Mouse (Mus musculus) ZHBTc4 (cell line): Measurements from ENCODE around the gene Txndc5.

Experiments
- DNase-seq: peaks from one replicate; pipeline ENCODE4 v3.0.0-alpha.2; 2011; ENCODE audit warnings: low read depth, low spot score

The Txndc5 gene

GRCm38 (mm10) chr13:38528687-38529294 lies at the start of gene Txndc5:
Gene Txndc5, minus strand, starts transcription at chr13:38528824.
- no peak for DNase-seq

GRCm38 (mm10) chr13:38574668-38575067 lies 46.0 kb upstream of the Txndc5 start:
- no peak for DNase-seq

DNA sequence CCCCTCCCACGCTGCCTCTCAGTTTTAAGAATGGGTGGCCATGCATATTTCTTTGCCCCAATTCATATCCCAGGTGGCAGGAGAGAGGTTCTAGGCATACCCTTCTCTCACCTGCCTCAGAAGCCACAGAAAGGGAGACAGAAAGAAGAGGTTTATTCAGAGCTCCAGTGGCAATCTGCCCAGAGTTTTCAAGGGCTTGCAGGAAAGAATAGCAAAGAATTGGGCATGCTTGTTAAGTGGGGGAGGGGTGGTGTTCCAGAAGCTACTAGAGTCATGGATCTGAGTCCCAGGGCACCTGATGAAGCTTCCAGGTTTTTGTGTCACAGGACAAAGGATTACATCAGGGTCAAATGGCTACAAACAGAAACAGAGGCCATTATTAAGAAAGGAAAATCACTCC lies 44.7 kb upstream of the Txndc5 start:
- no peak for DNase-seq

- no peak for DNase-seq
Measured at GRCm38 (mm10) chr13:38565245-38565644, 36.6 kb upstream of the Txndc5 start.

GRCm38 (mm10) chr13:38554611-38555010 lies 26.0 kb upstream of the Txndc5 start:
- no peak for DNase-seq

DNA sequence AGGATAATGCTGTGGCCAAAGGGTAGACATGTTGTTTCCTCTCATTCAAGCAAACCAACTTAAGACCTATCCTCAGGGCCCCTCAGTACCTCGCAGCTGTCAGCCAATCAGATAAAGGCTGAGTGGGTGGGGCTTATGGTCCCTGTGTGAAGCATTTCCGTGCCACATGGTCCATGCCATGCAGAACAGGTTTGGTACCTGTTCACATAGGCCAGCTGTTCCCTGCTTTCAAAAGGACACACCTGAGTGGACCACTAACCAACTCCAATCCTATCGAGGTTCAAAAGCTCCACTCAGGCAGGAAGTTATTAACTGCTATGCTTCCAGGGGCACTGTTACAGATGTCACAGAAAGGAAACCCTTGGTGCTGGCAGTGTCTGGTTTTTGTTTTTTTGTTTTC lies 25.6 kb upstream of the Txndc5 start:
- no peak for DNase-seq

- peak; percentile 57 for DNase-seq
Measured at GRCm38 (mm10) chr13:38548681-38549080, 20.1 kb upstream of the Txndc5 start.

DNA sequence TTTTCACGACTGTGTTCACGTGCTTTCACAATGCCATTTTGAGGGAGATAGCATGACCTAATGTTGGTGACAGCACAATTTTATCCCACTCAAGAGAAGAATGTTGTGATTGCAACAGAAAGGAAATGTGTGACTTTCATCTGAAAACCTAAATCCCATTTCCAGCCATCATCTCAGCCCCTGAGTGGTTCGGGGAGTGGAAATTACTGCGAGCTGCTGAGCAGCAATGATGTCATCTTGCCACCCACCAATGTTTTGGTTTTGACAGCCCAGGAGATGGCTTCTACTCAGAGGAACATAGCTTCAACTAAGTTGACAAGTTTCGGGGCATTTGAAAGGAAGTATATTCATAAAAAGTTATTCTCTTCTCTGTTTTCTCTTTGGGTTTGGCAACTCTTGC lies 19.1 kb upstream of the Txndc5 start:
- no peak for DNase-seq

DNA sequence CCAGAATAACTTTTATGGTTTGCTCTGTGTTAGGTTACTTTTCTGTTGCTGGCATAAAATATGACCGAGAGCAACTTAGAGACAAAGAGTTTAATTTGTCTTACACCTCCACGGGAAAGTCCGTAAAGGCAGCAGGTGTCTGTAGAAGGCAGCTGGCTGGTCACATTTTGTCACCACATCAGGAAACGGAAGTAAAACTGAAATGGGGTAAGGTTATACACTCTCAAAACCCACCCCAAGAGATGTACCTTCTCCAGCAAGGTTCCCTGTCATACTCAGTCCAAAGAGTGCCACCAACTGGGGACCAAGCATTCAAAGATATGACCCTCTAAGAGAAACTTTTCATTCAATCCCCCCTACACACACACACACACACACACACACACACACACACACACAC lies 18.1 kb upstream of the Txndc5 start:
- no peak for DNase-seq

DNA sequence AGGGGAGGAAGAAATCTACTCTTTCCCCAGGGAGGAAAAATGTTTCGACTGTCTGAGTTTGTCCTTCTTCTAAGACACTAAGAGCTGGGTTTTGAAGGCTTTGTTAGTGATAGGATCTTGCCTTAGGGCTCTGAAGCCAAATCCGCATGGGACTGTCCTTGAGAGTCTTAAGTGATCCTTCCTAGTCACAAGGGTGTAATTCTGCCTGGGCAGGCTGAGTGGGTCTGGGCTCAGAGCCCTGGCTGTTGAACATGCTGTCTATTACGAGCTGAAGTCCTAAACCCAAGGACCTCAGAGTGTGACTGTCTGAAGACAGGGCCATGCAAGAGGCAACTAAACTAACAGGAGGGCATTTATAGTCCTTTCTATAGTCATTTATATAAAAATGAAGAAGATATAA lies 16.8 kb upstream of the Txndc5 start:
- DNase-seq, result no peak

- no peak for DNase-seq
Measured at GRCm38 (mm10) chr13:38544769-38545445, 16.3 kb upstream of the Txndc5 start.

- no peak for DNase-seq
Measured at GRCm38 (mm10) chr13:38543455-38544125, 15.0 kb upstream of the Txndc5 start.

GRCm38 (mm10) chr13:38539192-38539900 lies 10.7 kb upstream of the Txndc5 start:
- no peak for DNase-seq

- DNase-seq, result no peak
Measured at GRCm38 (mm10) chr13:38537521-38537920, 8.9 kb upstream of the Txndc5 start.

GRCm38 (mm10) chr13:38534731-38535130 lies 6.1 kb upstream of the Txndc5 start:
- DNase-seq, result no peak

- no peak for DNase-seq
Measured at GRCm38 (mm10) chr13:38534016-38534415, 5.4 kb upstream of the Txndc5 start.

GRCm38 (mm10) chr13:38533461-38533860 lies 4.8 kb upstream of the Txndc5 start:
- DNase-seq, result no peak

DNA sequence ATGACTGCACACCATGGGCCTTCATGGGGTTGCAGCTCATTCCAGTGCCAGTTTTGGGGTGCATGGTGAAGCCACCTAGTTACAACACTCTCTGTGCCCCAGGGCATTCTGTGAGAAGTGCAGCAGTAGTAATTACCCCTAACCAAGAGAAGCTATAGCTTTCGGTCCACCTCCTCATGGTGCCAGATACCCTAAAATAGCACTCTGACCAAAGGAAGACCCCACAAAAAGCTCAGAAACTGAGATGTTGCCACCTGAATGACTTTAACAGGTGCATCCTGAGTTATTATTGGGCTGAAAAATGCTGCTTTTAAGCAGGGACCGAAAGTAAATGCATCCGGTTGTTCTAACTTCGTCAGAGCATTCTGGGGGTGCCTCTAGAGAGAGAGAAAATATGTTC lies 2.9 kb upstream of the Txndc5 start:
- DNase-seq, result no peak

DNA sequence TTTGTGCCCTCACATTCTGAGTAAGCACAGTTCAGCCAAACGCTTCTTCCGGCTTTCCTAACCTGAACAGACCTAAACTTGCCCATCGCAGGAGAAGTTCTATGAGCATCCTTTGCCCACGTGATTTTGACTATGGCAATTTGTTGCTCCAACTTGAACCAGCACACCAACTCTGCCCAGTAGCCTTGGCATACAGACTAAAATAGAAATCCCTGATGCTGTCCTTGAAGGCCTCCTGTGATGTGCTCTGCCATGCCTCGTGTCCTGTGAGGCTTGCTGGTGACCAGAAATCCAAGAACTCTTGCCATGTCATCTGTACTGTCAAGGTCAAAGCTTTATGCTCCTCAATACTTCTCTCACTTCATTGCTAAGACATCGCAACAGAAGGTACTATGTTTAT lies 952 bp upstream of the Txndc5 start:
- no peak for DNase-seq

GRCm38 (mm10) chr13:38527797-38528650 lies 600 bp downstream of the Txndc5 start:
- DNase-seq, result peak; percentile 91

- peak; percentile 53 for DNase-seq
Measured at GRCm38 (mm10) chr13:38527041-38527796, 1.4 kb downstream of the Txndc5 start.
